Comparison of ENCODE assay signal across 5 mouse cellular contexts in genomic region chr2:162892979-162893378, GRCm38 (mm10). TPM values are rescaled to one million over a fixed set of nuclear protein-coding genes. Genes with fewer than 3 reads are reported as not detected.
"Had no signal": no experiment of that assay in that cellular context is flagged by ENCODE, and none has a peak within 500 bp of the region (broad histone marks: within the 10 kb centered on the region; RNA-seq: fewer than 3 reads in every experiment).

No protein-coding gene starts in this region.

RNA-seq across cellular contexts. Expression of gene L3mbtl1, which starts 50.3 kb away (rescaled TPM):
- polyA plus RNA-seq: liver, embryonic 16.5 days; lung, postnatal 0 days; macrophage; midbrain, embryonic 11.5 days; myocyte had no signal
